Mouse (Mus musculus) Patski (cell line): ENCODE measurements around the gene Dcun1d3. TPM values are rescaled to one million over a fixed set of nuclear protein-coding genes. Genes with fewer than 3 reads are reported as not detected.

Source experiments
- ATAC-seq: fragments of 100-300 bp; one replicate; pipeline ENCODE4 v1.8.0; 2021
- CTCF ChIA-PET: fragments of 350-600 bp; sonication (Branson Sonifier 250); formaldehyde crosslinking; loops from one replicate; lab custom pipeline; 2022; ENCODE audit warnings: inconsistent platforms; lab: Charles Lee
- POLR2A ChIA-PET: fragments of 350-600 bp; sonication (Branson Sonifier 250); formaldehyde crosslinking; loops from one replicate; lab custom pipeline; 2022; ENCODE audit warnings: antibody characterized with exemption, inconsistent platforms; lab: Charles Lee
- DNase-seq: peaks from one replicate; pipeline ENCODE4 v3.0.0-alpha.2; 2011; ENCODE audit warnings: low read depth, low spot score
- H3K27me3 ChIP-seq: fragments of 371-371 bp; one replicate; pipeline ENCODE4 v1.5.1; 2021
- CTCF ChIP-seq: fragments of 100-300 bp; IDR thresholded peaks from one replicate; pipeline ENCODE4 v1.5.1; 2021
- in situ Hi-C: fragments of 300-500 bp; cut with MboI; formaldehyde crosslinking; loops from 3 replicates; pipeline ENCODE4 v1.11.1; 2018; ENCODE audit warnings: low pct_unique_long_range_greater_than_20kb, mixed read lengths
- polyA plus RNA-seq: library from polyadenylated mRNA; unstranded; gene quantifications from one replicate; pipeline ENCODE4 v1.2.3, GENCODE M21; 2021

Gene Dcun1d3
- polyA plus RNA-seq, 1 experiment from 2014 or later: 10.2 TPM

GRCm38 (mm10) chr7:119835371-119835770 is 60.7 kb downstream of the Dcun1d3 start:
- ChIA-PET CTCF (interaction anchor here (1.0 kb wide), 1 partner anchor 10 kb away, joined by 3 read pairs; no protein-coding TSS in a partner anchor), POLR2A (no interaction called here)
- TF ChIP-seq CTCF: no peak
- no peak for DNase-seq
- in situ Hi-C loops: no loop called here
- no peak for ATAC-seq
- no peaks in the 10 kb centered on the region for H3K27me3 ChIP-seq

GRCm38 (mm10) chr7:119808723-119809122 is 87.4 kb downstream of the Dcun1d3 start:
- no peak for TF ChIP-seq CTCF
- ATAC-seq (no peak), DNase-seq (no peak)
- CTCF ChIA-PET: interaction anchor here (1.3 kb wide), 1 partner anchor 9 kb away, joined by 4 read pairs; no protein-coding TSS in a partner anchor
- in situ Hi-C loops: no loop called here
- H3K27me3 ChIP-seq: no peaks in the 10 kb centered on the region
- POLR2A ChIA-PET: no interaction called here

- ATAC-seq: no peak
- ChIA-PET CTCF (interaction anchor here (1.3 kb wide), 1 partner anchor 20 kb away, joined by 4 read pairs; no protein-coding TSS in a partner anchor), POLR2A (no interaction called here)
- no peak for TF ChIP-seq CTCF
- in situ Hi-C loops: no loop called here
- DNase-seq: no peak
- H3K27me3 ChIP-seq: no peaks in the 10 kb centered on the region
Measured at GRCm38 (mm10) chr7:119807396-119807795, 88.7 kb downstream of the Dcun1d3 start.

Other genes starting within 250 kb of the Dcun1d3 start
- not detected for gene Acsm4, start 206.3 kb downstream of the Dcun1d3 start, polyA plus RNA-seq
- gene Thumpd1, start 175.5 kb downstream of the Dcun1d3 start, polyA plus RNA-seq: 43.7 TPM
- 0.42 TPM for gene Acsm3, start 135.4 kb downstream of the Dcun1d3 start, polyA plus RNA-seq
- gene Rexo5, start 102.3 kb downstream of the Dcun1d3 start, polyA plus RNA-seq: 11.0 TPM
- gene Eri2, start 102.2 kb downstream of the Dcun1d3 start, polyA plus RNA-seq: 8.9 TPM
- 10.3 TPM for gene Lyrm1, start 437 bp downstream of the Dcun1d3 start, polyA plus RNA-seq
- gene Dnah3, start 199.0 kb upstream of the Dcun1d3 start, polyA plus RNA-seq: not detected
- 14.3 TPM for gene Tmem159, start 206.1 kb upstream of the Dcun1d3 start, polyA plus RNA-seq
- gene Zp2, start 249.0 kb upstream of the Dcun1d3 start, polyA plus RNA-seq: not detected